Mouse (Mus musculus) ovary, postnatal 14 days (tissue): ENCODE measurements at regions not wholly inside any gene's neighbourhood (a gene's known extent, or its start where the extent isn't known, plus 50 kb on each side); places are given as distances from the start of the nearest gene placed in this dataset.

Experiments
- DNase-seq: peaks from one replicate; pipeline ENCODE4 v3.0.0; 2022; ENCODE audit warnings: low spot score

- DNase-seq: no peak
Observed at GRCm38 (mm10) chr5:90164434-90164833, 59.4 kb downstream of the Cox18 start.

GRCm38 (mm10) chr5:90163033-90163859 lies 60.6 kb downstream of the Cox18 start:
- no peak for DNase-seq

GRCm38 (mm10) chr5:90160281-90160680 lies 63.5 kb downstream of the Cox18 start:
- no peak for DNase-seq

GRCm38 (mm10) chr5:90156522-90156921 lies 67.3 kb downstream of the Cox18 start:
- no peak for DNase-seq

- no peak for DNase-seq
Observed at GRCm38 (mm10) chr5:90149611-90150532, 73.9 kb downstream of the Cox18 start.

GRCm38 (mm10) chr5:90135971-90136370 lies 87.8 kb downstream of the Cox18 start:
- DNase-seq: no peak

- DNase-seq: no peak
Observed at GRCm38 (mm10) chr5:90107036-90107435, 116.8 kb downstream of the Cox18 start.

GRCm38 (mm10) chr5:90104672-90105071 lies 119.1 kb downstream of the Cox18 start:
- no peak for DNase-seq

GRCm38 (mm10) chr5:90088541-90088940 lies 135.3 kb downstream of the Cox18 start:
- DNase-seq: no peak

GRCm38 (mm10) chr5:90086491-90086890 lies 137.3 kb downstream of the Cox18 start:
- DNase-seq: no peak

GRCm38 (mm10) chr5:90077025-90077536 lies 146.7 kb downstream of the Cox18 start:
- DNase-seq: no peak

GRCm38 (mm10) chr5:90075629-90076349 lies 148.0 kb downstream of the Cox18 start:
- no peak for DNase-seq

- no peak for DNase-seq
Observed at GRCm38 (mm10) chr5:90071806-90072205, 152.0 kb downstream of the Cox18 start.

GRCm38 (mm10) chr5:90068601-90069000 lies 155.2 kb downstream of the Cox18 start:
- no peak for DNase-seq

- DNase-seq: no peak
Observed at GRCm38 (mm10) chr5:90067817-90068216, 156.0 kb downstream of the Cox18 start.

GRCm38 (mm10) chr5:90065884-90066615 lies 157.8 kb downstream of the Cox18 start:
- no peak for DNase-seq

- no peak for DNase-seq
Observed at GRCm38 (mm10) chr5:90055686-90056085, 168.1 kb downstream of the Cox18 start.

GRCm38 (mm10) chr5:90052516-90052915 lies 169.4 kb upstream of the Adamts3 start:
- no peak for DNase-seq

GRCm38 (mm10) chr5:90049856-90050255 lies 166.7 kb upstream of the Adamts3 start:
- DNase-seq: no peak

GRCm38 (mm10) chr5:90042781-90043180 lies 159.6 kb upstream of the Adamts3 start:
- DNase-seq: no peak

GRCm38 (mm10) chr5:90033103-90033502 lies 150.0 kb upstream of the Adamts3 start:
- no peak for DNase-seq
